Mouse (Mus musculus) megakaryocyte, embryonic 14.5 days (primary cell): ENCODE results near the gene Psmc3ip. TPM values are rescaled to one million over a fixed set of nuclear protein-coding genes. Genes with fewer than 3 reads are reported as not detected.

Source experiments
- H3K27me3 ChIP-seq: replicated peaks from 2 replicates; pipeline ENCODE3; 2012; ENCODE audit warnings: inconsistent platforms
- H3K36me3 ChIP-seq: replicated peaks from 2 replicates; pipeline ENCODE3; 2012; ENCODE audit warnings: low read length, inconsistent platforms, mixed read lengths
- H3K4me1 ChIP-seq: 2 replicates; pipeline ENCODE4 v1.6.1; 2012; ENCODE audit warnings: inconsistent platforms
- H3K4me3 ChIP-seq: replicated peaks from 2 replicates; pipeline ENCODE3; 2012; ENCODE audit warnings: moderate library complexity, mild to moderate bottlenecking, inconsistent platforms
- H3K9me3 ChIP-seq: 2 replicates; pipeline ENCODE4 v1.6.1; 2012; ENCODE audit warnings: inconsistent platforms
- FLI1 ChIP-seq: IDR thresholded peaks from 2 replicates; pipeline ENCODE4 v1.6.1; 2012; ENCODE audit warnings: low read length, inconsistent platforms, mixed read lengths
- GATA1 ChIP-seq: IDR thresholded peaks from 3 replicates; pipeline ENCODE4 v1.6.1; 2012; ENCODE audit warnings: mixed read lengths, low read length, inconsistent platforms, borderline replicate concordance
- polyA plus RNA-seq: library from polyadenylated mRNA; stranded (reverse); fragments of >175 nt; gene quantifications from 2 replicates; pipeline ENCODE4 v1.2.3, GENCODE M21; 2012; ENCODE audit warnings: low replicate concordance; ENCODE audit not compliant: insufficient read depth

Gene Psmc3ip
- polyA plus RNA-seq, 1 experiment, result 10.4 TPM

- Histone ChIP-seq H3K27me3 (no peaks in the 10 kb centered on the region), H3K4me3 (peak within 1 kb of the TSS; percentile 96), H3K9me3 (no peaks in the 10 kb centered on the region), H3K36me3 (peaks cover 48% of the 10 kb centered on the region), H3K4me1 (peaks cover 61% of the 10 kb centered on the region)
- TF ChIP-seq FLI1 (no peak), GATA1 (no peak)
Observed at GRCm38 (mm10) chr11:101119761-101120544, 24.7 kb upstream of the Psmc3ip start, which contains the start of the genes Retreg3 and Tubg1. Gene Retreg3 (minus strand): TSS chr11:101119893. Gene Tubg1 (plus strand): TSS chr11:101119938.

- Histone ChIP-seq H3K36me3 (peaks cover 49% of the 10 kb centered on the region), H3K4me3 (peak overlapping the region; percentile 96), H3K4me1 (peaks cover 64% of the 10 kb centered on the region), H3K27me3 (no peaks in the 10 kb centered on the region), H3K9me3 (no peaks in the 10 kb centered on the region)
- TF ChIP-seq FLI1 (no peak), GATA1 (no peak)
Observed at GRCm38 (mm10) chr11:101119131-101119760, 24.0 kb upstream of the Psmc3ip start.

GRCm38 (mm10) chr11:101118105-101118504 lies 22.9 kb upstream of the Psmc3ip start:
- H3K4me1 ChIP-seq, result peaks cover 64% of the 10 kb centered on the region
- H3K4me3 ChIP-seq, result peak overlapping the region; percentile 96
- peaks cover under 1% of the 10 kb centered on the region; the same call in 1 of the 2 replicates for H3K9me3 ChIP-seq
- peaks cover 45% of the 10 kb centered on the region for H3K36me3 ChIP-seq
- TF ChIP-seq FLI1 (no peak), GATA1 (no peak)
- H3K27me3 ChIP-seq, result no peaks in the 10 kb centered on the region

- H3K9me3 ChIP-seq, result peaks cover 5% of the 10 kb centered on the region
Observed at GRCm38 (mm10) chr11:101115564-101115963, 20.3 kb upstream of the Psmc3ip start.

GRCm38 (mm10) chr11:101112186-101112585 lies 16.9 kb upstream of the Psmc3ip start:
- Histone ChIP-seq H3K36me3 (peaks cover 61% of the 10 kb centered on the region), H3K4me3 (no peak overlapping the region), H3K9me3 (peaks cover 5% of the 10 kb centered on the region), H3K4me1 (peaks cover 47% of the 10 kb centered on the region), H3K27me3 (no peaks in the 10 kb centered on the region)
- TF ChIP-seq GATA1 (no peak), FLI1 (no peak)

More at GRCm38 (mm10) chr11:101115564-101115963, 20.3 kb upstream of the Psmc3ip start:
- TF ChIP-seq FLI1, result no peak
- no peak for TF ChIP-seq GATA1
- Histone ChIP-seq H3K27me3 (no peaks in the 10 kb centered on the region), H3K4me3 (peak overlapping the region; percentile 23), H3K36me3 (peaks cover 46% of the 10 kb centered on the region), H3K4me1 (peaks cover 64% of the 10 kb centered on the region)

- H3K4me1 ChIP-seq, result peaks cover 37% of the 10 kb centered on the region
- peaks cover 5% of the 10 kb centered on the region for H3K9me3 ChIP-seq
- H3K36me3 ChIP-seq, result peaks cover 60% of the 10 kb centered on the region
- TF ChIP-seq FLI1 (no peak), GATA1 (no peak)
- no peak overlapping the region for H3K4me3 ChIP-seq
- no peaks in the 10 kb centered on the region for H3K27me3 ChIP-seq
Observed at GRCm38 (mm10) chr11:101111178-101111577, 15.9 kb upstream of the Psmc3ip start.

- Histone ChIP-seq H3K4me1 (peaks cover 33% of the 10 kb centered on the region), H3K9me3 (peaks cover 5% of the 10 kb centered on the region), H3K36me3 (peaks cover 60% of the 10 kb centered on the region), H3K4me3 (no peak overlapping the region), H3K27me3 (no peaks in the 10 kb centered on the region)
- TF ChIP-seq GATA1 (no peak), FLI1 (no peak)
Observed at GRCm38 (mm10) chr11:101110708-101111107, 15.5 kb upstream of the Psmc3ip start.

- H3K4me3 ChIP-seq, result no peak overlapping the region
- peaks cover 5% of the 10 kb centered on the region for H3K9me3 ChIP-seq
- H3K27me3 ChIP-seq, result no peaks in the 10 kb centered on the region
- H3K4me1 ChIP-seq, result peaks cover 33% of the 10 kb centered on the region
- peaks cover 63% of the 10 kb centered on the region for H3K36me3 ChIP-seq
- no peak for TF ChIP-seq GATA1
- no peak for TF ChIP-seq FLI1
Observed at GRCm38 (mm10) chr11:101109351-101109750, 14.1 kb upstream of the Psmc3ip start.

GRCm38 (mm10) chr11:101103011-101103410 lies 7.8 kb upstream of the Psmc3ip start:
- no peak for TF ChIP-seq GATA1
- TF ChIP-seq FLI1, result no peak
- H3K4me3 ChIP-seq, result no peak overlapping the region
- H3K9me3 ChIP-seq, result no peaks in the 10 kb centered on the region
- no peaks in the 10 kb centered on the region for H3K27me3 ChIP-seq
- H3K4me1 ChIP-seq, result peaks cover 31% of the 10 kb centered on the region
- peaks cover 94% of the 10 kb centered on the region for H3K36me3 ChIP-seq

GRCm38 (mm10) chr11:101098231-101098630 lies 3.0 kb upstream of the Psmc3ip start:
- no peak overlapping the region for H3K4me3 ChIP-seq
- H3K27me3 ChIP-seq, result no peaks in the 10 kb centered on the region
- TF ChIP-seq FLI1, result no peak
- TF ChIP-seq GATA1, result no peak
- H3K9me3 ChIP-seq, result no peaks in the 10 kb centered on the region
- peaks cover 80% of the 10 kb centered on the region for H3K36me3 ChIP-seq
- peaks cover 35% of the 10 kb centered on the region for H3K4me1 ChIP-seq
